Mouse (Mus musculus) liver, adult 2 months (tissue): ENCODE results near the gene Fam3c. TPM values are rescaled to one million over a fixed set of nuclear protein-coding genes. Genes with fewer than 3 reads are reported as not detected.
A peak's percentile ranks its signal among the peaks of the same experiment; 100 is the strongest.

Experiments used
- DNase-seq: peaks from one replicate; pipeline ENCODE4 v3.0.0-alpha.2; 2011; ENCODE audit warnings: low read depth, low spot score; ENCODE audit errors: extremely low read depth
- H3K27ac ChIP-seq: fragments of 200-500 bp; replicated peaks from 2 replicates; pipeline ENCODE4 v1.5.1; 2012; ENCODE audit warnings: low read depth, mild to moderate bottlenecking, control low read depth, inconsistent platforms, low read length; ENCODE audit not compliant: insufficient read depth
- H3K27me3 ChIP-seq: fragments of 200-500 bp; 2 replicates; pipeline ENCODE4 v1.6.1; 2012; ENCODE audit warnings: mild to moderate bottlenecking, moderate library complexity, low read length, inconsistent platforms; ENCODE audit not compliant: control insufficient read depth, insufficient read depth
- H3K36me3 ChIP-seq: fragments of 200-500 bp; 2 replicates; pipeline ENCODE4 v1.6.1; 2012; ENCODE audit warnings: low read length, inconsistent platforms; ENCODE audit not compliant: control insufficient read depth, insufficient read depth
- H3K4me1 ChIP-seq: fragments of 200-500 bp; 2 replicates; pipeline ENCODE4 v1.6.1; 2011; ENCODE audit warnings: low read length; ENCODE audit not compliant: control insufficient read depth, insufficient read depth
- H3K4me3 ChIP-seq: fragments of 200-500 bp; 2 replicates; pipeline ENCODE4 v1.5.1; 2011; ENCODE audit warnings: low read depth, mild to moderate bottlenecking, control low read depth, low read length, moderate library complexity; ENCODE audit not compliant: insufficient read depth
- H3K79me2 ChIP-seq: fragments of 200-500 bp; 2 replicates; pipeline ENCODE4 v1.6.1; 2012; ENCODE audit warnings: inconsistent platforms, mild to moderate bottlenecking, low read length, moderate library complexity; ENCODE audit not compliant: control insufficient read depth, insufficient read depth
- H3K9ac ChIP-seq: fragments of 200-500 bp; 2 replicates; pipeline ENCODE4 v1.6.1; 2012; ENCODE audit warnings: low read depth, mild to moderate bottlenecking, control low read depth, inconsistent platforms, low read length
- CTCF ChIP-seq: fragments of 200-500 bp; IDR thresholded peaks from 2 replicates; pipeline ENCODE4 v1.5.1; 2011; ENCODE audit warnings: low read depth, low read length, control low read depth
- POLR2A ChIP-seq: fragments of 200-500 bp; IDR thresholded peaks from 2 replicates; pipeline ENCODE4 v1.6.1; 2011; ENCODE audit warnings: low read length, control low read depth; ENCODE audit not compliant: insufficient read depth; ENCODE audit errors: extremely low read depth
- WGBS: fragments of 180-500 bp; shearing (Covaris S2); methylation state at CpG from one replicate; pipeline ENCODE4 v1.1.7; 2018; 5-methylcytosine and 5-hydroxymethylcytosine counted together
- polyA plus RNA-seq: library from polyadenylated mRNA; depleted of rRNA; stranded (reverse); fragments of >200 nt; gene quantifications from 2 replicates; pipeline ENCODE4 v1.2.3, GENCODE M21; 2012
- total RNA-seq: library from RNA; depleted of rRNA; stranded (reverse); fragments of >200 nt; gene quantifications from 2 replicates; pipeline ENCODE4 v1.2.3, GENCODE M21; 2014

The Fam3c gene
- total and polyA plus RNA-seq, 2 experiments = 3.1 to 34.5 TPM

DNA sequence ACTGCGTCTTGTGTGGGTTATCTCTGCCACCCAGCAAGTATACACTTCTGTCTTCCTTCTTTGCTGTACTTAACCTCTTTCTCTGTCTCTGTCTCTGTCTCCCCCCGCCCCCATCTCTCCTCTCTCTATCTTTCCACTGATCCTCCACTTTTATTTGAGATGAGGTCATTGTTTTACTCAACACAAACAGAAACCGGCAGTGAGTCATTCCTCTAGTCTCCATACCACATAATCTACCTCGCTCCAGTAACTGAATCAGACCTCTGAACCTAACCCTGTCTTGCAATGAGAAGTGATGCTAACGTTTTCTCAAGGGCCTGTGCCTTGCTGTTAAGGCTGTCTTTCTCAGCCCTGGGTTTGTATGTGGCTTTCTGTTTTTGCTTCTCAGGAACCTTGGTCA lies 22.4 kb upstream of the Fam3c start:
- no peak for DNase-seq
- no peak for TF ChIP-seq POLR2A
- TF ChIP-seq CTCF = no peak
- no peaks in the 10 kb centered on the region for H3K4me1 ChIP-seq
- no peaks in the 10 kb centered on the region for H3K79me2 ChIP-seq
- no peaks in the 10 kb centered on the region for H3K27me3 ChIP-seq
- H3K9ac ChIP-seq = no peak overlapping the region
- H3K36me3 ChIP-seq = no peaks in the 10 kb centered on the region
- no peak overlapping the region for H3K4me3 ChIP-seq
- WGBS = 41% methylated on average over 5 of the region's 5 CpGs
- H3K27ac ChIP-seq = no peak overlapping the region

GRCm38 (mm10) chr6:22374791-22375190 lies 18.7 kb upstream of the Fam3c start:
- DNase-seq = no peak
- H3K36me3 ChIP-seq = no peaks in the 10 kb centered on the region
- no peak overlapping the region for H3K27ac ChIP-seq
- H3K27me3 ChIP-seq = no peaks in the 10 kb centered on the region
- TF ChIP-seq POLR2A (no peak), CTCF (no peak)
- no peaks in the 10 kb centered on the region for H3K4me1 ChIP-seq
- no peak overlapping the region for H3K9ac ChIP-seq
- H3K79me2 ChIP-seq = no peaks in the 10 kb centered on the region
- WGBS = 89% methylated on average over 3 of the region's 3 CpGs
- H3K4me3 ChIP-seq = no peak overlapping the region

GRCm38 (mm10) chr6:22373476-22373875 lies 17.4 kb upstream of the Fam3c start:
- Histone ChIP-seq H3K27ac (no peak overlapping the region), H3K36me3 (no peaks in the 10 kb centered on the region), H3K9ac (no peak overlapping the region), H3K27me3 (no peaks in the 10 kb centered on the region), H3K4me1 (no peaks in the 10 kb centered on the region), H3K79me2 (no peaks in the 10 kb centered on the region), H3K4me3 (no peak overlapping the region)
- DNase-seq = no peak
- 87% methylated on average over 2 of the region's 2 CpGs for WGBS
- no peak for TF ChIP-seq CTCF
- no peak for TF ChIP-seq POLR2A

DNA sequence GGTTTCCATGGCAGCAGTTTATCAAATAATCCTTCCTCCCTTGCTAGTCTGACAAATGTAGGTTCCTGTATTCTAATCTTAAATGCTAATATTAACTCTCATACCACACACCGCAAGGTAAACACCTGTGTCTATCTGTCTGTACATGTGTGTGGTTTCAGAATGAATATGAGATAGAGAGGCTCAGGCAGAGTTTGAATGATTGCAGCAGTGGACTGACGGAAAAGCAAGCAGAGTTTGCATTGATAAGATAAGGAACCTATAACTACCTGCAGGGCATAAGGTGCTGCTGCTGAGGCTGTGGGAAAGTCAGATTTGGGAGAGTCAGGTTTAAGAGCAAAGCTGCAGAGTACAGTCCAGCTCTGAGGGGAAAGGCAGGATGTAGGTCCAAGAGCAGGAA lies 10.9 kb upstream of the Fam3c start:
- H3K27me3 ChIP-seq = no peaks in the 10 kb centered on the region
- 82% methylated on average over 2 of the region's 2 CpGs for WGBS

DNA sequence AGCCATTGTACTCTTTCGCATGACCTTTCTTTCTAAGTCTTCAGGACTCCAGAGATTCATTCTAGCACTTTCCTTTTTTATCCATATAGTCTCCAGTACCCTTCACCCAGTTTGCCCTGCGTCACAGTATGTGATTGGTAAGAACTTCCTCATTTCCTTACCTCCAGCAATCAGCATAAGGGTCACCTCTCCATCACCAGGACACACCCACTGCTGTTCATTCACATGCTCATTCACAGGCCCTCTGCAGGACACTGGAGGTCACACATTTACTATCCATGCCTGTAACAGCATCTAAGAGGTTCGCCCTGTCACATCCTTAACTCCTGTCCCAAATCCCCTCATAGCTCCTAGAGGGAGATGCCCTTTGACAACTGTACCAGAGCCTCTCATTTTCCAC lies 7.5 kb upstream of the Fam3c start:
- TF ChIP-seq CTCF (no peak), POLR2A (no peak)
- Histone ChIP-seq H3K4me1 (peaks cover 2% of the 10 kb centered on the region), H3K79me2 (no peaks in the 10 kb centered on the region), H3K9ac (no peak overlapping the region), H3K36me3 (no peaks in the 10 kb centered on the region), H3K27me3 (no peaks in the 10 kb centered on the region), H3K27ac (no peak overlapping the region), H3K4me3 (no peak overlapping the region)
- WGBS = 91% methylated on average over 3 of the region's 3 CpGs
- DNase-seq = no peak

More for the DNA sequence above, 10.9 kb upstream of the Fam3c start:
- Histone ChIP-seq H3K79me2 (no peaks in the 10 kb centered on the region), H3K27ac (no peak overlapping the region), H3K36me3 (no peaks in the 10 kb centered on the region), H3K9ac (no peak overlapping the region), H3K4me1 (peaks cover 2% of the 10 kb centered on the region), H3K4me3 (no peak overlapping the region)
- DNase-seq = no peak
- no peak for TF ChIP-seq POLR2A
- TF ChIP-seq CTCF = no peak

DNA sequence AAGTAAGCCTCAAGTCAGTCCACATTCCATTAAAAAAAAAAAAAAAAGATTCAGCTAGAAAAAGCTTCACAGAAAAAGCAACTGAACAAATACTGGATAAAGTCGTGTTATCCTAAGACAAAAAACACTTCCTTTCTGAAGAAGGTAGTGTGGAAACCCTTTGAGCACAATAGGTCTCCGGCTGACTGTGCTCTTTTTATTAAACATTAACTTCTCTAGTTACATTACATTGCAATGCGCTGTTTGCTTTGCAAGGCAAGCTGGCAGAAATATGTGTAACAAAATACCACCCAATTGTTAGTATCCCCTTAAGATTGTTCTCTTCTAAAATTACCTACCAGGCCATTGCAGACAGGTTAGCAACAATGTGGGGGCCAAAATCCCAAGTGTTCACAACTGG lies 5.9 kb upstream of the Fam3c start:
- peaks cover 2% of the 10 kb centered on the region for H3K4me1 ChIP-seq
- TF ChIP-seq POLR2A (no peak), CTCF (no peak)
- H3K79me2 ChIP-seq = no peaks in the 10 kb centered on the region
- H3K27me3 ChIP-seq = no peaks in the 10 kb centered on the region
- H3K4me3 ChIP-seq = no peak overlapping the region
- H3K9ac ChIP-seq = no peak overlapping the region
- DNase-seq = peak; percentile 69
- 16% methylated on average over 3 of the region's 3 CpGs for WGBS
- H3K27ac ChIP-seq = no peak overlapping the region
- H3K36me3 ChIP-seq = no peaks in the 10 kb centered on the region
